Mouse (Mus musculus): ENCODE data around the gene Rgs7bp.

DNA sequence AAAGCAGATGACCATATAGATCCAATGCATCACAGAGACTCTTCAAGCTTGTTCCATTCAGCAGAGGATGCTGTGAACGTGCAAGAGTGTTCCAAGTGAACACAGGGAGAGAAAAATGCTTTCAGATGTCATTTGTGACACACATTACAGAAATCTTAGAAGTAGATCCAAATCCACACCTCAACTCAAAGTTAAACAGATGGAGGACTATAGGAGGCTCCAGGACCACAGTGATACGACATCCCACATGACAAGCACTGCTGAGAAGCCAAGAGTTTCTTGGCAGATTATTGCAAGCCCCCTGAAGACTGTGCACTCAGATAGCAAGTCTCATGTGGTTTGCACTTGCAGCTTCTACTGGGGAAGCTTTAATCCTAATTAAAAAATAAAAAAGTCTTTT is 53.0 kb downstream of the Rgs7bp start:
- no peak for TF ChIP-seq CTCF (IDR thresholded peaks at IDR 0.05; ENCODE audit: borderline replicate concordance, control insufficient read depth, extremely low read depth, insufficient read depth, low read length, poor library complexity)
- no peak for TF ChIP-seq POLR2A (IDR thresholded peaks at IDR 0.05; ENCODE audit: control insufficient read depth, extremely low read depth, insufficient read depth, low read length, poor library complexity)
